Mouse (Mus musculus): ENCODE data around the gene Sf3b6. TPM values are rescaled to one million over a fixed set of nuclear protein-coding genes. Genes with fewer than 3 reads are reported as not detected.
A peak's percentile ranks its signal among the peaks of the same experiment; 100 is the strongest.

Gene Sf3b6
- 233 and 243 TPM in 2 replicates for polyA plus RNA-seq (2015; fragmentation: Nextera tagmentation; extraction: Ambion mirVana)

DNA sequence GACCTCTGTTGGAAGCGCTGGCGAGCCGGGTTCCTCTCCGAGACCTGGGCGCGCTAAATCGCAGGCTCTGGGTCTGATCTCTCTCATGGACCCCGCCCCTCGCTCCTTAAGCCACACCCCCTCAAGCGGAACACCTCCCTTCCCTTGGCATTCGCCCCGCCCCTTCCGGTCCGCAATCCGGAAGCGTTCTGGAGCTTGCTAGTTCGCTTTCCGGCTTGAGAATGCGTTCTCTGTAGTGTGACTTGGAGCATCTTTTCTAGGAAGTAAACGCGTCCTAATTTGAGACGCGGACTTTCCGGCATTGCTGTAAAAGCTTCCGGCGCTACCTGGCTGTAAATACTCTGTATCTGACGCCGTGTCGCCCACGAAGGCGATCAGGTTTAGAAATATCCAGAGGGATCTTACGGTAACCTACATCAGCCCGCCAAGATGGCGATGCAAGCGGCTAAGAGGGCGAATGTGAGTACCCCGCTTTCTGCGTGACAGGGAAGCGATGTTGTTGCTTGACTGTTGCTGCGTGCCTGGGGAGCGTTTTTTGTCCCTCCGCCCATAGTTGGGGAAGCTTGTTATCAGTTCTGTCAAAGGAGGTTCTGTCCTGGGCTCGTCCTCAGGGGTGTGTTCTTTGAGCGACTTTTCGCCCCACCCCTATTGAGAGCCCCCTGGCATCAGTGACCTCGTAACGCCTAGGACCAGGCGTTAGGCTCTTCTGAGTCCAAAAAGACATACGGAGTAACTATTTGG lies at the start of gene Sf3b6:
Gene Sf3b6, plus strand, starts transcription at position 184 of the 741 bp plus-strand sequence.
- WGBS: under 1% methylated on average over 49 of the region's 49 CpGs
- peak; percentile 99 for ATAC-seq

DNA sequence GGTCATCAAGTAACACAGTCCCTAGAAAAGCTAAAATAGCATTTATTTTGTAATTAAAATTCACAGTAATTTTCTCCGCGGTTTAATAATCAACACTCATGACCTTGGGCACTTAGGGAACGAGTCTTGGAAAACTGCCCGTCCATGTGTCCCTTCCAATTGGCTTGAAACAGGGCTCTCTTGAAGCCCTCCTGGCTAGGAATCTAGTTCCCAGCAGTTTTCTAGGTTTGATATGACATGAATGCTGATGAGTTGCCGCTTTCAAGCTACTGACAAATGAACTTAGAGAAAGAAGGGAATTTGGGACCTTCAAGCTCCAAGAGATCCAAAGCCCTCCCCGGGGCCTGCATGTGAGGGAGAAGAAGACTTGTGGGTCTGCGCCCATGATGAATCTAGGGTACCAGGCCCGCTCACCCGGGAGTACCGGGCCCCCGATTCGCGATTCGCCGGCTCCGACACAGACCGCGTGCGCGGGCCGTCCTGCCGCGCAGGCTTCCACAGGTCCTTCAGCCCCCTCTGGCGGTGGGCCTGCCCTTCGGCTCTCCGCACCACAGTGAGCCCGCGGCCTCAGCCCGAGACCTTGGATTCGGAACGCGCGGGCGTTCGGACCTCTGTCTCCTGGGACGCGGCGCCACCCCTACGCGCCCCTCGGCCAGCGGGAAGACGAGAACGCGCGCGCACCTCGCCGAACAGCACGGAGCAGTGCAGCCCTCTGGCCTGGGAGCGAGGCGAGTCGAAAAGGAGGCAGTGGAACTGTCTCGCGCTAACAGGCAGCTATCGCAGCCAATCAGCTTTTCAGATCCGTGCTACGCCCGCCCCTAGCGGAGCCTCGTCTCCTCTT lies 48.6 kb upstream of the Sf3b6 start, which contains the start of the genes Pfn4 and Fam228b:
Gene Pfn4, plus strand, starts transcription at position 531 of the 841 bp plus-strand sequence.
Gene Fam228b, minus strand, starts transcription at position 776 of the 841 bp plus-strand sequence.
- Histone ChIP-seq H3K27ac (ENCODE audit: low read length) (peak within 1 kb of the TSS; percentile 98), H3K4me2 (ENCODE audit: low read length) (peak within 1 kb of the TSS; percentile 52), H3K4me1 (replicated peaks; ENCODE audit: control insufficient read depth, insufficient read depth, low read length) (peaks cover 6% of the 10 kb centered on the region), H3K9ac (replicated peaks; ENCODE audit: low read depth, low read length) (peak within 1 kb of the TSS; percentile 94), H3K9me3 (ENCODE audit: control insufficient read depth, low read length) (no peaks in the 10 kb centered on the region), H3K36me3 (ENCODE audit: control insufficient read depth, insufficient read depth) (no peaks in the 10 kb centered on the region), H3K27me3 (replicated peaks; ENCODE audit: control insufficient read depth, insufficient read depth, low read length) (no peaks in the 10 kb centered on the region), H3K4me3 (replicated peaks; ENCODE audit: low read length) (peak within 1 kb of the TSS; percentile 81)
- 1% methylated on average over 61 of the region's 61 CpGs for WGBS
- ATAC-seq: peak; percentile 99

More for the DNA sequence above, at the start of gene Sf3b6:
- no peaks in the 10 kb centered on the region for H3K27me3 ChIP-seq (replicated peaks; ENCODE audit: control insufficient read depth, insufficient read depth, low read length)
- peak within 1 kb of the TSS; percentile 85 for H3K4me3 ChIP-seq (replicated peaks; ENCODE audit: low read length)
- H3K4me2 ChIP-seq (ENCODE audit: low read length): peak within 1 kb of the TSS; percentile 98
- peak within 1 kb of the TSS; percentile 77 for H3K27ac ChIP-seq (ENCODE audit: low read length)
- H3K9ac ChIP-seq (replicated peaks; ENCODE audit: low read depth, low read length): peak within 1 kb of the TSS; percentile 75
- no peaks in the 10 kb centered on the region for H3K9me3 ChIP-seq (ENCODE audit: control insufficient read depth, low read length)
- peaks cover 19% of the 10 kb centered on the region for H3K4me1 ChIP-seq (replicated peaks; ENCODE audit: control insufficient read depth, insufficient read depth, low read length)
- peaks cover 10% of the 10 kb centered on the region; the same call in 1 of the 2 replicates for H3K36me3 ChIP-seq (ENCODE audit: control insufficient read depth, insufficient read depth)

DNA sequence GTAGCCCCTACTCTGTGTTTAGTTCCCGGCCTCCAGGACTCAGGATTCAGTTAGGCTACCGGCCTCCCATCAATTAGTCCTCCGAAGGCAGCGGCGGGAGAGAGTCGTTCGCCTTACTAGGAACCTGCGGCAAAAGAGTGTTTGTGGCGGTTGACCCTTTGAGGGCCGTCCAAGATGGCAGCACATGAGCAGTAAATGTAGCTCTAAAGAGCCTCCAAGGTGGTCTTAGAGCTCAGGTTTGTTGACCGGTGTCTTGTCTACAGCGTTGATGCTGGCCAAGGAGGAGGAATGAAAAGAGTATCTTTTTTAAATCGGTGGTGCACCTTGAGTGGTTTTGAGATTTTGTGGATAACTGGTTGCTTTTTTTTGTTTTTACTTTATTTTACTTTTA lies 48.0 kb upstream of the Sf3b6 start:
- 16% methylated on average over 13 of the region's 13 CpGs for WGBS
- Histone ChIP-seq H3K36me3 (ENCODE audit: control insufficient read depth, insufficient read depth) (no peaks in the 10 kb centered on the region), H3K9ac (replicated peaks; ENCODE audit: low read depth, low read length) (peak overlapping the region; percentile 94), H3K4me2 (ENCODE audit: low read length) (peak overlapping the region; percentile 52), H3K4me3 (replicated peaks; ENCODE audit: low read length) (peak overlapping the region; percentile 81), H3K27ac (ENCODE audit: low read length) (peak overlapping the region; percentile 98), H3K27me3 (replicated peaks; ENCODE audit: control insufficient read depth, insufficient read depth, low read length) (no peaks in the 10 kb centered on the region), H3K4me1 (replicated peaks; ENCODE audit: control insufficient read depth, insufficient read depth, low read length) (peaks cover 6% of the 10 kb centered on the region), H3K9me3 (ENCODE audit: control insufficient read depth, low read length) (no peaks in the 10 kb centered on the region)
- ATAC-seq: no peak; the same call in 1 of the 2 replicates

DNA sequence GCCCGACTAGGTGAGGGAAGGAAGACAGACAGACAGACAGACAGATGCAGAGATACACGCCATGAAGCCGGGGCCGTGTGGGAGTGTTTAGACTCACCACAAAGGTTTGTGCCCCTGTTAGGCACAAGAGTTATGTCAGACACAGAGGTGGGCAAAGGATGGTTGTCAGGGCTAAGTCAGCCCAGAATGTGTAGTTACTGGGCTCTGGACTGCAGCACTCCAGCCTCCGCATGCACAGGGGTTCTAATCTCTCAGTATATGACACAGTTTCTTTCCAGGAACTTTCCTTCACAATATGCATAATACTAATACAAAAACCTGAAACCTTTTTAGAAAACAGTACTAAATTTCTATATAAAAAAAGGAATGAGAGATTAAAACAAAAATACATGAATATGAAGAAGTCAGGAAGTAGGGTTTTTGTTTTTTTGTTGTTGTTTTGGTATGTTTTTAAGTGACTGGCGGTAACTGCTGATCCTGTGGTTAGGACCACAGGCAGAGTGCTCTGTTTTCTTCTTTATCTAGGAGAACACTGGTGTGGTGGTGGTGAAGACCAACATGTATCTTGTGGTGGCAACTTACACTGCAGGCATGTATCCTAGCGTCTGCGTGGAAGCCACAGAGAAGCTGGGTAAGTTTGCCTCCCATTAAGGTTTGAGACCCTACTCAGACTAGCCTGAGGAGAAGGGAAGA lies 42.3 kb upstream of the Sf3b6 start:
- no peaks in the 10 kb centered on the region for H3K4me1 ChIP-seq (replicated peaks; ENCODE audit: control insufficient read depth, insufficient read depth, low read length)

DNA sequence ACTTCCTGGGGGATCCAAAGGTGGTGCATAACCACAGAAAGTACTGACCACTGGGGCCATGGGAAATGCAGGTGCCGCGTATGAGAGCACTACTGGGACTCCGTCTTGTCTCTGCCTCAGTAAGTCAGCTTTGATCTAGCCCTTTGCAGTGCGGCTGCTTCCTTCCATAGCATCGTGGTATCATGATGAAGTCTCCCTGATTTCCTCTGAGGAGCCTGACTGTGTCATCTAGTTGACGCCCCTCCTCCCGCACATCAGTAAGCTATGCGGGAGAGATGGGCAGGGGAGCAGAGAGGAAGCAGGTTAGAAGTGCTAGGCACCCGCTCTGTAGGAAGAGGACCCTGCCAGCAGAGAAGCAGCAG lies 41.8 kb upstream of the Sf3b6 start:
- no peak overlapping the region for H3K27ac ChIP-seq (ENCODE audit: low read length)
- no peaks in the 10 kb centered on the region for H3K27me3 ChIP-seq (replicated peaks; ENCODE audit: control insufficient read depth, insufficient read depth, low read length)
- H3K4me2 ChIP-seq (ENCODE audit: low read length): no peak overlapping the region
- 86% methylated on average over 9 of the region's 9 CpGs for WGBS
- H3K36me3 ChIP-seq (ENCODE audit: control insufficient read depth, insufficient read depth): no peaks in the 10 kb centered on the region
- no peak for ATAC-seq
- no peak overlapping the region for H3K4me3 ChIP-seq (replicated peaks; ENCODE audit: low read length)
- H3K4me1 ChIP-seq (replicated peaks; ENCODE audit: control insufficient read depth, insufficient read depth, low read length): no peaks in the 10 kb centered on the region
- no peak overlapping the region for H3K9ac ChIP-seq (replicated peaks; ENCODE audit: low read depth, low read length)
- no peaks in the 10 kb centered on the region for H3K9me3 ChIP-seq (ENCODE audit: control insufficient read depth, low read length)

More for the DNA sequence above, 42.3 kb upstream of the Sf3b6 start:
- Histone ChIP-seq H3K9me3 (ENCODE audit: control insufficient read depth, low read length) (no peaks in the 10 kb centered on the region), H3K27ac (ENCODE audit: low read length) (no peak overlapping the region), H3K27me3 (replicated peaks; ENCODE audit: control insufficient read depth, insufficient read depth, low read length) (no peaks in the 10 kb centered on the region), H3K36me3 (ENCODE audit: control insufficient read depth, insufficient read depth) (no peaks in the 10 kb centered on the region), H3K9ac (replicated peaks; ENCODE audit: low read depth, low read length) (no peak overlapping the region), H3K4me2 (ENCODE audit: low read length) (no peak overlapping the region), H3K4me3 (replicated peaks; ENCODE audit: low read length) (no peak overlapping the region)
- 93% methylated on average over 8 of the region's 8 CpGs for WGBS
- ATAC-seq: no peak

DNA sequence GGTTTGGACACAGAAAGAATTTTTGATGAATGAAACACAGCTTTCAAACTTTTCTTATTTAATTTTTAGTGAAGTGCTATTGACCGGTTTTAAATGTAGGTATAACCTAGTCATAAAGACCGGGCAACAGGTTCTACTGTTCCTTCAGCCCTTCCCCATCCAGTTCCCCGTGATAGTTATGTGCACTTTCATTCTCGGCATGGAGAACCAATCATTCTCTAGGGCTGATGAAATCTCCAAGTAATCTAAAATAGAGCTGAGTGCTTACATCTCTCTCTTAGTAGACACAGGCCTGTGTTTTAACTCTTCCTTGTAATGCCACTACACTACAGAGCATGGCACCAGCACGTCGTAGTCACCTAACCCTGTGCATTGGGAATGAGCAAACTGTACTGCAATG lies 39.6 kb upstream of the Sf3b6 start:
- ATAC-seq: no peak
- WGBS: 85% methylated on average over 6 of the region's 6 CpGs
- H3K9ac ChIP-seq (replicated peaks; ENCODE audit: low read depth, low read length): no peak overlapping the region

DNA sequence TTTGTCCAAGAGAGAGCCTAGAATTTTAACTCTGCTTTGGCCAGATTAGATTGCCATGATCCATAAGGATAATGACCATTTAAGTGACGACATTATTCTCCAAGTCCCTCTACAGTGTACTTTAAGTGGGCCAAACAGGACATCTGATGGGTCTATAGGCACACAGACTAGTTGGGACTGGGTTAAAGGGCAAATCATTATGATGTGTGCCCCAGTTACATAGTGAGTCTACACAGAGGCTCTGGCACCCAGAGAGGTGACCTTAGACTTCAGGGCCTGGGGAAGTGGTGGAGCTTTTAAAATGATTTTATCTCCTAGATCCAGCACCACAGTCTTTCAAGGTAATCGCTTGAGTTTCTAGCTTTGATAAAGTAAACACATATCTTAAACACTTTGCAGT lies 37.1 kb upstream of the Sf3b6 start:
- no peaks in the 10 kb centered on the region for H3K4me1 ChIP-seq (replicated peaks; ENCODE audit: control insufficient read depth, insufficient read depth, low read length)
- no peaks in the 10 kb centered on the region for H3K36me3 ChIP-seq (ENCODE audit: control insufficient read depth, insufficient read depth)
- no peaks in the 10 kb centered on the region for H3K27me3 ChIP-seq (replicated peaks; ENCODE audit: control insufficient read depth, insufficient read depth, low read length)
- H3K4me3 ChIP-seq (replicated peaks; ENCODE audit: low read length): no peak overlapping the region
- no peak overlapping the region for H3K4me2 ChIP-seq (ENCODE audit: low read length)
- no peak for ATAC-seq
- WGBS: 71% methylated on average over 2 of the region's 2 CpGs
- no peaks in the 10 kb centered on the region for H3K9me3 ChIP-seq (ENCODE audit: control insufficient read depth, low read length)
- H3K27ac ChIP-seq (ENCODE audit: low read length): no peak overlapping the region
- H3K9ac ChIP-seq (replicated peaks; ENCODE audit: low read depth, low read length): no peak overlapping the region

More for the DNA sequence above, 39.6 kb upstream of the Sf3b6 start:
- Histone ChIP-seq H3K27ac (ENCODE audit: low read length) (no peak overlapping the region), H3K4me3 (replicated peaks; ENCODE audit: low read length) (no peak overlapping the region), H3K27me3 (replicated peaks; ENCODE audit: control insufficient read depth, insufficient read depth, low read length) (no peaks in the 10 kb centered on the region), H3K4me2 (ENCODE audit: low read length) (no peak overlapping the region), H3K36me3 (ENCODE audit: control insufficient read depth, insufficient read depth) (no peaks in the 10 kb centered on the region), H3K4me1 (replicated peaks; ENCODE audit: control insufficient read depth, insufficient read depth, low read length) (no peaks in the 10 kb centered on the region), H3K9me3 (ENCODE audit: control insufficient read depth, low read length) (no peaks in the 10 kb centered on the region)

DNA sequence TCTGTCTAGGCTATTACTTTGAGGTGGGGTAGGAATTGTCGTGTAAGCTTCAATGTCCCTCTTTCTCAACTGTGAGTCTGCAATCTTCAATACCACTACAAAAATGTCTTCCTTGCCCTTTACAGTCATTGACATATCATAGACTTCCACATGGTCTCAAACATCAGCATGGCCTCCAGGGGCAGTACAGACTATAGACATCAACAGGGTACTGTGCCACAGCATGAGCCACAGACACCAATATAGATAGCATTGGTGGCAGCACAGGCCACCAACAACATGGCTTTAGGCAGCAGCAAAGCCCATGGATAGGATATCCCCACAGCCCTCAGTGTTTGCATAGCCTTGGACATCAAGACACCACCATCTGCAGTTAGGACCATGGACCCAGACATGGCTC lies 36.1 kb upstream of the Sf3b6 start:
- Histone ChIP-seq H3K4me2 (ENCODE audit: low read length) (no peak overlapping the region), H3K4me3 (replicated peaks; ENCODE audit: low read length) (no peak overlapping the region), H3K9ac (replicated peaks; ENCODE audit: low read depth, low read length) (no peak overlapping the region), H3K27me3 (replicated peaks; ENCODE audit: control insufficient read depth, insufficient read depth, low read length) (no peaks in the 10 kb centered on the region), H3K27ac (ENCODE audit: low read length) (no peak overlapping the region), H3K36me3 (ENCODE audit: control insufficient read depth, insufficient read depth) (no peaks in the 10 kb centered on the region), H3K4me1 (replicated peaks; ENCODE audit: control insufficient read depth, insufficient read depth, low read length) (no peaks in the 10 kb centered on the region), H3K9me3 (ENCODE audit: control insufficient read depth, low read length) (no peaks in the 10 kb centered on the region)
- WGBS: 94% methylated on average over 1 of the region's 1 CpGs
- no peak for ATAC-seq

All from forebrain, embryonic 16.5 days (tissue).